Mouse (Mus musculus) myocyte (in vitro differentiated cells): ENCODE data around the gene Casz1.

Experiments used
- CEBPB ChIP-seq: IDR thresholded peaks from 2 replicates; pipeline ENCODE4 v1.6.1; 2011; ENCODE audit warnings: mild to moderate bottlenecking, moderate library complexity; ENCODE audit not compliant: poor library complexity, insufficient read depth, severe bottlenecking
- E2F4 ChIP-seq: IDR thresholded peaks from one replicate; pipeline ENCODE4 v1.6.1; 2011; ENCODE audit warnings: mild to moderate bottlenecking, control low read depth, moderate library complexity; ENCODE audit not compliant: insufficient read depth
- MAX ChIP-seq: IDR thresholded peaks from one replicate; pipeline ENCODE4 v1.6.1; 2011; ENCODE audit warnings: low read depth, mild to moderate bottlenecking, control low read depth
- MYOG ChIP-seq, 3 experiments: IDR thresholded peaks; one replicate each; pipeline ENCODE4 v1.6.1; 2011; ENCODE audit warnings: control low read depth in 2 of 3, low read depth in 2 of 3, mild to moderate bottlenecking in 2 of 3; ENCODE audit not compliant: insufficient read length in 2 of 3, control insufficient read depth in 1 of 3, insufficient read depth in 1 of 3
- POLR2A ChIP-seq: IDR thresholded peaks from one replicate; pipeline ENCODE4 v1.6.1; 2011; ENCODE audit warnings: low read depth, mild to moderate bottlenecking, control low read depth, moderate library complexity; ENCODE audit not compliant: insufficient read length
- POLR2AphosphoS2 ChIP-seq: IDR thresholded peaks from one replicate; pipeline ENCODE4 v1.6.1; 2011; ENCODE audit warnings: low read depth, control low read depth; ENCODE audit not compliant: insufficient read length
- REST ChIP-seq: IDR thresholded peaks from one replicate; pipeline ENCODE4 v1.6.1; 2011; ENCODE audit warnings: mild to moderate bottlenecking, control low read depth, moderate library complexity; ENCODE audit not compliant: insufficient read depth, insufficient read length
- SRF ChIP-seq: IDR thresholded peaks from one replicate; pipeline ENCODE4 v1.6.1; 2011; ENCODE audit warnings: low read depth; ENCODE audit not compliant: control insufficient read depth, insufficient read length
- TCF12 ChIP-seq: IDR thresholded peaks from one replicate; pipeline ENCODE4 v1.6.1; 2011; ENCODE audit warnings: mild to moderate bottlenecking, control low read depth; ENCODE audit not compliant: poor library complexity, insufficient read depth, severe bottlenecking
- TCF3 ChIP-seq: IDR thresholded peaks from one replicate; pipeline ENCODE4 v1.6.1; 2011; ENCODE audit warnings: low read depth, control low read depth; ENCODE audit not compliant: insufficient read length
- USF1 ChIP-seq: IDR thresholded peaks from one replicate; pipeline ENCODE4 v1.6.1; 2011; ENCODE audit warnings: low read depth, mild to moderate bottlenecking, control low read depth, moderate library complexity

DNA sequence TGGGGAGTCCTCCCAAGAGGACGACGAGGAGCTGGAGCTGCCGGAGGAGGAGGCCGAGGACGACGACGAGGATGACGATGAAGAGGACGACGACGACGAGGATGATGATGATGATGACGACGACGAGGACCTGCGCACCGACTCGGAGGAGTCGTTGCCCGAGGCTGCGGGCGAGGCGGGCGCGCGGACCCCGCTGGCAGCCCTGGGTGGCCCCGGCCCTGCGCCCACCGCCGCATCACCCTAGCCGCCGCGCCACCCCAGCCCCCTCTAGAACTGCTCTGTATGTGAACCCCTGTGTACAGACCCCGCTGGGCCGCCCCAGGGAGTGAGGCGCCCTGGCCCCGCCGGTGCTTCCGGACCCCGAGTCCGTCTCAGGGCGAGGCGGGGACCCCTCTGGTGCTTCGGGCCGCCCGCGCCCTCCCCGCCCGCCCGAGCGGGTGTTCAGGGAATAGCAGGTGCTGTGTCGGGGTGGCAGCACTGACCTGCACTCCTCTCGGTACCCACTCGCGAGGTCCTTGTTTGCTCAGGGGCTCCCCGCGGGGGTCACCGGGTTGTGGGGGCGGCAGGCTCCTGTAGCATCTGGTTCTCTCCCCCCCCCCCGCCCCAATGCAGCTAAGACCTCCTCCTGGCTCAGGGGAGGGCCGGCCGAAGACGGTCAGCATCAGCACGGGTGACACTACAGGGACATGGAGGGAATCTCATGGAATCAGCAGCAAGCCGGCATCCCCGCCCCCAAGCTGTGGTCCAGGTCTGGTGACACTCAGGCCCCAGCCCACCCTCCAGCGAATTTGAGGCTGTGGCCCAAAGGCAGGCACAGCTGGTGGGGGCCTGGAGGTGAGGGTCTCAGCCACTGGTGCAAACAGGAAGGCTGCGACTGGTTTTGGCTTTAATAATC is 148.3 kb downstream of the Casz1 start:
- TF ChIP-seq POLR2A (no peak), SRF (no peak), TCF12 (no peak), MYOG (IDR thresholded peaks at IDR 0.05; ENCODE audit: control insufficient read depth in 1 of 3, insufficient read depth in 1 of 3, insufficient read length in 2 of 3, low read depth in 2 of 3) (no peak), TCF3 (no peak), MAX (no peak), E2F4 (no peak), CEBPB (no peak), USF1 (no peak), REST (no peak), POLR2AphosphoS2 (peak; percentile 34)
